In genomic region chr9:48893986-48894385, GRCm38 (mm10) we compare ENCODE assay signal across 9 mouse cellular contexts. TPM values are rescaled to one million over a fixed set of nuclear protein-coding genes. Genes with fewer than 3 reads are reported as not detected.
A peak's percentile ranks its signal among the peaks of the same experiment; 100 is the strongest.
DNase-seq lines count a peak whose midpoint lies in the region; ATAC-seq and TF ChIP-seq lines count a peak whose summit lies in the region.
"Had no signal": no experiment of that assay in that cellular context is flagged by ENCODE, and none has a peak within 500 bp of the region (broad histone marks: within the 10 kb centered on the region; RNA-seq: fewer than 3 reads in every experiment).

No protein-coding gene starts in this region.

- no peaks in the 10 kb centered on the region for H3K9me3 ChIP-seq in limb, embryonic 14.5 days (ENCODE audit: control insufficient read depth, low read length)
- H3K9me3 ChIP-seq in neural tube, embryonic 11.5 days (ENCODE audit: control insufficient read depth, low read length) = no peaks in the 10 kb centered on the region
- H3K9me3 ChIP-seq: heart, embryonic 15.5 days had no signal

- no peak overlapping the region for H3K4me2 ChIP-seq in limb, embryonic 14.5 days (replicated peaks; ENCODE audit: low read depth, low read length, severe bottlenecking)
- no peak overlapping the region for H3K4me2 ChIP-seq in neural tube, embryonic 11.5 days (ENCODE audit: low read depth)
- H3K4me2 ChIP-seq: heart, embryonic 15.5 days had no signal

- no peaks in the 10 kb centered on the region for H3K36me3 ChIP-seq in limb, embryonic 14.5 days (ENCODE audit: control insufficient read depth, insufficient read depth, low read length)
- H3K36me3 ChIP-seq in neural tube, embryonic 11.5 days (ENCODE audit: control insufficient read depth, insufficient read depth, low read length) = no peaks in the 10 kb centered on the region
- H3K36me3 ChIP-seq: heart, embryonic 15.5 days had no signal

- DNase-seq in 416B (ENCODE audit: low read depth) (peak; percentile 77), NIH3T3 (ENCODE audit: low read depth) (peak; percentile 89)
- DNase-seq in cerebellum, adult 8-10 months = peak; percentile 59
- peak; percentile 87 for DNase-seq in forelimb bud, embryonic 11.5 days (ENCODE audit: low read depth, low spot score)
- peak; percentile 34 to 69 for DNase-seq in kidney, adult 8-10 months
- peak; percentile 71 for DNase-seq in limb, embryonic 14.5 days (ENCODE audit: low spot score)
- DNase-seq in neural tube, embryonic 11.5 days (ENCODE audit: low spot score) = peak; percentile 83
- peak; percentile 71 for DNase-seq in thymus, postnatal 0 days (ENCODE audit: low spot score)

- no peaks in the 10 kb centered on the region for H3K4me1 ChIP-seq in limb, embryonic 14.5 days (ENCODE audit: control insufficient read depth, insufficient read depth, low read length)
- H3K4me1 ChIP-seq in neural tube, embryonic 11.5 days (ENCODE audit: control insufficient read depth, insufficient read depth, low read length) = 0 out of 2 replicates have a peak, but pooled peaks cover 3% of the 10 kb centered on the region
- H3K4me1 ChIP-seq: heart, embryonic 15.5 days had no signal

- H3K27ac ChIP-seq in limb, embryonic 14.5 days (replicated peaks; ENCODE audit: low read depth, low read length) = no peak overlapping the region
- H3K27ac ChIP-seq in neural tube, embryonic 11.5 days (ENCODE audit: low read depth, low read length) = no peak overlapping the region
- H3K27ac ChIP-seq: heart, embryonic 15.5 days had no signal

- no peak for TF ChIP-seq POLR2A in limb, embryonic 14.5 days (IDR thresholded peaks at IDR 0.05; ENCODE audit: borderline replicate concordance, extremely low read depth, insufficient read depth, insufficient read length)

- ATAC-seq in limb, embryonic 14.5 days (ENCODE audit: low FRiP score, low read depth) = no peak; the same call in 1 of the 2 replicates
- ATAC-seq in neural tube, embryonic 11.5 days (ENCODE audit: insufficient read depth, low FRiP score, low TSS enrichment) = no peak

- H3K27me3 ChIP-seq in limb, embryonic 14.5 days (ENCODE audit: control insufficient read depth, insufficient read depth, low read length) = peaks cover 22% of the 10 kb centered on the region; the same call in 1 of the 2 replicates
- H3K27me3 ChIP-seq in neural tube, embryonic 11.5 days (ENCODE audit: control insufficient read depth, insufficient read depth, low read length) = no peaks in the 10 kb centered on the region

- 28% methylated on average over 3 of the region's 3 CpGs for WGBS in limb, embryonic 14.5 days
- WGBS in neural tube, embryonic 11.5 days = 23% methylated on average over 3 of the region's 3 CpGs

- H3K4me3 ChIP-seq in limb, embryonic 14.5 days (replicated peaks; ENCODE audit: low read length) = no peak overlapping the region
- no peak overlapping the region for H3K4me3 ChIP-seq in neural tube, embryonic 11.5 days (ENCODE audit: low read depth, low read length)
- H3K4me3 ChIP-seq: heart, embryonic 15.5 days had no signal

- no peak overlapping the region for H3K9ac ChIP-seq in limb, embryonic 14.5 days (ENCODE audit: low read depth, low read length, severe bottlenecking)
- no peak overlapping the region for H3K9ac ChIP-seq in neural tube, embryonic 11.5 days (ENCODE audit: low read length)
- H3K9ac ChIP-seq: heart, embryonic 15.5 days had no signal

RNA-seq across cellular contexts. Expression of gene Htr3a, which starts 16.9 kb away (rescaled TPM):
- polyA plus RNA-seq in limb, embryonic 14.5 days (2012; rRNA removed) = 2.2 and 2.7 TPM in 2 replicates
- 1.1 and 1.7 TPM in 2 replicates for polyA plus RNA-seq in limb, embryonic 14.5 days (2014; fragmentation: Nextera tagmentation; extraction: Ambion mirVana)
- polyA plus RNA-seq in neural tube, embryonic 11.5 days (2014; fragmentation: Nextera tagmentation; extraction: Ambion mirVana) = 0.16 TPM in 1 of 2 replicates, not detected in the other
- polyA plus RNA-seq in thymus, postnatal 0 days (2015; fragmentation: Nextera tagmentation; extraction: Ambion mirVana) = 0.12 and 0.22 TPM in 2 replicates

RNA-seq across cellular contexts. Expression of gene Zbtb16, which starts 58.0 kb away (rescaled TPM):
- 0.60 and 0.91 TPM in 2 replicates for polyA plus RNA-seq in limb, embryonic 14.5 days (2012; rRNA removed)
- 1.3 and 1.9 TPM in 2 replicates for polyA plus RNA-seq in limb, embryonic 14.5 days (2014; fragmentation: Nextera tagmentation; extraction: Ambion mirVana)
- 7.4 and 8.0 TPM in 2 replicates for polyA plus RNA-seq in neural tube, embryonic 11.5 days (2014; fragmentation: Nextera tagmentation; extraction: Ambion mirVana)
- polyA plus RNA-seq in thymus, postnatal 0 days (2015; fragmentation: Nextera tagmentation; extraction: Ambion mirVana) = 1.4 and 1.6 TPM in 2 replicates
